Mouse (Mus musculus) liver, embryonic 14.5 days (tissue): ENCODE measurements around the gene Gm5294.

Experiments
- CTCF ChIP-seq: IDR thresholded peaks from 2 replicates; pipeline ENCODE4 v1.5.1; 2016; ENCODE audit warnings: antibody characterized with exemption, low read depth, control low read depth
- EP300 ChIP-seq: IDR thresholded peaks from 2 replicates; pipeline ENCODE4 v1.6.1; 2016; ENCODE audit warnings: antibody characterized with exemption, low read depth

DNA sequence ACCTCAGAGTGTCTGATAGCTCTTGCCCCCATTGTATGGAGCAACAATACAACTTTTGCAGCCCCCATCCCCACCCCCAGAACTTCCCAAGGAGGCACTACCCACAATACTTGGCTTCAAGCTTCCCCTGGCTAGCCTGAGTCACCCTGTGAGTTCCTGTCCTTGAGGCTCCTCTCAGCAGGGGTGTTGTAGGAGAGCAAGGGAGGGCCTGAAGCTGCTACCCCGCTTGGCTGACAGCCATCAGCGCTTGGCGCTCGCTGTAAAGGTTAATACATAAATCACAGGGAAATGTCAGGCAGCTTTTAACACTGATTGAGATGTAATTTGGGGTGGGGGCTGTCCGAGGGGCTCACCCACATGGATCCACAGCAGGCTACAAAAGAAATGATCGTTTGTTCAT is 13.5 kb downstream of the Gm5294 start:
- TF ChIP-seq CTCF, result no peak
- TF ChIP-seq EP300, result no peak
